Mouse (Mus musculus): ENCODE data around the gene Lin52.

The Lin52 gene

GRCm38 (mm10) chr12:84468701-84469100 is 17.5 kb downstream of the Lin52 start:
- DNase-seq (ENCODE audit: low read depth, low spot score) = peak; percentile 22

GRCm38 (mm10) chr12:84478937-84479336 is 27.7 kb downstream of the Lin52 start:
- DNase-seq (ENCODE audit: low read depth, low spot score) = no peak

- DNase-seq (ENCODE audit: low read depth, low spot score) = no peak
Measured at GRCm38 (mm10) chr12:84481251-84481650, 30.0 kb downstream of the Lin52 start.

- DNase-seq (ENCODE audit: low read depth, low spot score) = no peak
Measured at GRCm38 (mm10) chr12:84482778-84483585, 31.8 kb downstream of the Lin52 start.

GRCm38 (mm10) chr12:84487324-84488056 is 36.3 kb downstream of the Lin52 start:
- DNase-seq (ENCODE audit: low read depth, low spot score) = no peak

- DNase-seq (ENCODE audit: low read depth, low spot score) = no peak
Measured at GRCm38 (mm10) chr12:84496795-84497194, 45.6 kb downstream of the Lin52 start.

- DNase-seq (ENCODE audit: low read depth, low spot score) = no peak
Measured at GRCm38 (mm10) chr12:84500528-84501263, 49.5 kb downstream of the Lin52 start.

GRCm38 (mm10) chr12:84501278-84501677 is 50.1 kb downstream of the Lin52 start:
- DNase-seq (ENCODE audit: low read depth, low spot score) = no peak

GRCm38 (mm10) chr12:84506856-84507255 is 55.6 kb downstream of the Lin52 start:
- DNase-seq (ENCODE audit: low read depth, low spot score) = no peak

- no peak for DNase-seq (ENCODE audit: low read depth, low spot score)
Measured at GRCm38 (mm10) chr12:84512016-84512415, 60.8 kb downstream of the Lin52 start.

- DNase-seq (ENCODE audit: low read depth, low spot score) = no peak
Measured at GRCm38 (mm10) chr12:84515486-84515885, 64.3 kb downstream of the Lin52 start.

GRCm38 (mm10) chr12:84516642-84517041 is 65.4 kb downstream of the Lin52 start:
- no peak for DNase-seq (ENCODE audit: low read depth, low spot score)

GRCm38 (mm10) chr12:84518018-84518417 is 66.8 kb downstream of the Lin52 start:
- no peak for DNase-seq (ENCODE audit: low read depth, low spot score)

- no peak for DNase-seq (ENCODE audit: low read depth, low spot score)
Measured at GRCm38 (mm10) chr12:84523728-84524127, 72.5 kb downstream of the Lin52 start.

- DNase-seq (ENCODE audit: low read depth, low spot score) = no peak
Measured at GRCm38 (mm10) chr12:84524147-84525050, 73.2 kb downstream of the Lin52 start.

GRCm38 (mm10) chr12:84525422-84525821 is 74.2 kb downstream of the Lin52 start:
- no peak for DNase-seq (ENCODE audit: low read depth, low spot score)

- DNase-seq (ENCODE audit: low read depth, low spot score) = no peak
Measured at GRCm38 (mm10) chr12:84530426-84530825, 79.2 kb downstream of the Lin52 start.

GRCm38 (mm10) chr12:84531906-84532829 is 80.9 kb downstream of the Lin52 start:
- no peak for DNase-seq (ENCODE audit: low read depth, low spot score)

- no peak for DNase-seq (ENCODE audit: low read depth, low spot score)
Measured at GRCm38 (mm10) chr12:84532830-84533199, 81.6 kb downstream of the Lin52 start.

Data from skeletal muscle tissue, adult 2 months (tissue).